21 mouse cellular contexts compared by ENCODE assay signal in the genomic region with DNA sequence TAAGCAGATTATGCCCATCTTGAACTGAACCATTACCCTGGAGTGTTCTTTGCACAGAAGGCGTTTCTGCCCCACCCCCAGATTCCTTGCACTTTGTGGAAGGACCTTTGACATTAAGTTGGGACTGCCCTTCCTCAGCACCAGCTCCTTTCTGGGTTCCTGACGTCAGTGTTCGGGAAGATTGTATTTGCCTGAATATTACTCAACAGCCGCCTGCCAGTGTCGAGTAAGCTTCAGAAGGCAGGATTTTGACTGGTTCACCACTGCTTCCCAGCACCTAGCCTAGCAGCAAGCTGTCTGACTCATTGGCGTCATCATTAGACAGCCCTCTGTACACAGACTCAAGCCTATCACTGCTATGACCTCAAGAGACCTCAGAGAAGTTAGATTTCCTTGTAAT. TPM values are rescaled to one million over a fixed set of nuclear protein-coding genes. Genes with fewer than 3 reads are reported as not detected.
DNase-seq lines count a peak whose midpoint lies in the region; ATAC-seq and TF ChIP-seq lines count a peak whose summit lies in the region.
"Had no signal": no experiment of that assay in that cellular context is flagged by ENCODE, and none has a peak within 500 bp of the region (broad histone marks: within the 10 kb centered on the region; RNA-seq: fewer than 3 reads in every experiment).

No protein-coding gene starts in this region.

- WGBS in liver, postnatal 0 days (ENCODE audit: insufficient replicate concordance) = 54% methylated on average over 6 of the region's 6 CpGs
- WGBS in stomach, postnatal 0 days = 64% methylated on average over 6 of the region's 6 CpGs
- 74% methylated on average over 6 of the region's 6 CpGs for WGBS in heart, adult 2 months

- no peaks in the 10 kb centered on the region for H3K9me3 ChIP-seq in liver, postnatal 0 days (ENCODE audit: low read length)
- no peaks in the 10 kb centered on the region for H3K9me3 ChIP-seq in stomach, postnatal 0 days (ENCODE audit: control insufficient read depth, low read length)
- H3K9me3 ChIP-seq: forebrain, embryonic 10.5 days; G1E; hindbrain, embryonic 12.5 days; limb, embryonic 15.5 days; lung, embryonic 15.5 days; midbrain, embryonic 15.5 days had no signal

- TF ChIP-seq POLR2A in heart, adult 2 months (IDR thresholded peaks at IDR 0.05; ENCODE audit: insufficient read depth, low read depth, low read length) = no peak

- DNase-seq in kidney, adult 11 months = peak; percentile 61
- no peak for DNase-seq in kidney, postnatal 4 days
- DNase-seq in liver, postnatal 0 days = no peak
- no peak for DNase-seq in liver
- DNase-seq in lung, postnatal 14 days = peak; percentile 30
- peak; percentile 53 for DNase-seq in stomach, postnatal 0 days (ENCODE audit: low spot score)
- DNase-seq in heart, adult 2 months = no peak
- DNase-seq in cerebellum, postnatal 25 days = no peak
- DNase-seq: cerebellum, adult 18-20 months; gastrocnemius, postnatal 14 days; right cerebral cortex, postnatal 25 days; thymus, postnatal 14 days had no signal

- H3K36me3 ChIP-seq in liver, postnatal 0 days (replicated peaks; ENCODE audit: insufficient read depth, low read length) = no peaks in the 10 kb centered on the region
- H3K36me3 ChIP-seq in stomach, postnatal 0 days (ENCODE audit: control insufficient read depth, insufficient read depth, low read length) = no peaks in the 10 kb centered on the region
- H3K36me3 ChIP-seq in heart, adult 2 months (ENCODE audit: control insufficient read depth, insufficient read depth, low read length) = no peaks in the 10 kb centered on the region
- H3K36me3 ChIP-seq: forebrain, embryonic 10.5 days; G1E; hindbrain, embryonic 12.5 days; limb, embryonic 15.5 days; lung, embryonic 15.5 days; midbrain, embryonic 15.5 days had no signal

- H3K27ac ChIP-seq in liver, postnatal 0 days (ENCODE audit: low read depth) = no peak overlapping the region
- no peak overlapping the region for H3K27ac ChIP-seq in stomach, postnatal 0 days (replicated peaks)
- H3K27ac ChIP-seq in heart, adult 2 months = no peak overlapping the region
- H3K27ac ChIP-seq: forebrain, embryonic 10.5 days; hindbrain, embryonic 12.5 days; layer of hippocampus, adult 2 months; limb, embryonic 15.5 days; lung, embryonic 15.5 days; midbrain, embryonic 15.5 days had no signal

- TF ChIP-seq CTCF in liver, postnatal 0 days (IDR thresholded peaks at IDR 0.05; ENCODE audit: low read depth) = no peak
- no peak for TF ChIP-seq CTCF in stomach, postnatal 0 days (IDR thresholded peaks at IDR 0.05; ENCODE audit: low read depth)
- TF ChIP-seq CTCF in heart, adult 2 months (IDR thresholded peaks at IDR 0.05) = no peak

- H3K79me2 ChIP-seq in heart, adult 2 months (replicated peaks; ENCODE audit: control insufficient read depth, insufficient read depth, low read length) = no peaks in the 10 kb centered on the region

- TF ChIP-seq EP300 in liver, postnatal 0 days (IDR thresholded peaks at IDR 0.05; ENCODE audit: low read depth) = no peak
- TF ChIP-seq EP300 in stomach, postnatal 0 days (optimal IDR thresholded peaks at IDR 0.05) = no peak
- TF ChIP-seq EP300 in heart, adult 2 months (IDR thresholded peaks at IDR 0.05; ENCODE audit: insufficient read depth, low read depth, low read length) = no peak

- intact Hi-C loops in heart, adult 2 months (cut with DNase I) = loop anchor here (10.0 kb wide), 1 partner anchor 118 kb away; no protein-coding TSS in a partner anchor

- H3K4me3 ChIP-seq in liver, postnatal 0 days (ENCODE audit: low read depth, low read length) = no peak overlapping the region
- no peak overlapping the region for H3K4me3 ChIP-seq in stomach, postnatal 0 days (ENCODE audit: low read depth, low read length)
- no peak overlapping the region for H3K4me3 ChIP-seq in heart, adult 2 months
- H3K4me3 ChIP-seq: forebrain, embryonic 10.5 days; hindbrain, embryonic 12.5 days; layer of hippocampus, adult 2 months; limb, embryonic 15.5 days; lung, embryonic 15.5 days; midbrain, embryonic 15.5 days had no signal

- H3K27me3 ChIP-seq in liver, postnatal 0 days (ENCODE audit: insufficient read depth, low read length) = no peaks in the 10 kb centered on the region
- no peaks in the 10 kb centered on the region for H3K27me3 ChIP-seq in stomach, postnatal 0 days (ENCODE audit: control insufficient read depth, insufficient read depth, low read length)
- H3K27me3 ChIP-seq in heart, adult 2 months (ENCODE audit: control insufficient read depth, insufficient read depth, low read length) = no peaks in the 10 kb centered on the region
- H3K27me3 ChIP-seq: hindbrain, embryonic 12.5 days; limb, embryonic 15.5 days; lung, embryonic 15.5 days; midbrain, embryonic 15.5 days had no signal

- H3K4me2 ChIP-seq in liver, postnatal 0 days (ENCODE audit: low read depth, low read length) = no peak overlapping the region
- no peak overlapping the region for H3K4me2 ChIP-seq in stomach, postnatal 0 days (replicated peaks; ENCODE audit: low read depth)
- H3K4me2 ChIP-seq: hindbrain, embryonic 12.5 days; limb, embryonic 15.5 days; lung, embryonic 15.5 days; midbrain, embryonic 15.5 days had no signal

- H3K4me1 ChIP-seq in liver, postnatal 0 days (ENCODE audit: insufficient read depth) = peaks cover 8% of the 10 kb centered on the region
- H3K4me1 ChIP-seq in stomach, postnatal 0 days (replicated peaks; ENCODE audit: control insufficient read depth, insufficient read depth) = 0 out of 2 replicates have a peak, but pooled peaks cover 3% of the 10 kb centered on the region
- H3K4me1 ChIP-seq in heart, adult 2 months (ENCODE audit: control insufficient read depth, insufficient read depth, low read length) = peaks cover 13% of the 10 kb centered on the region

- H3K9ac ChIP-seq in liver, postnatal 0 days (replicated peaks) = no peak overlapping the region
- H3K9ac ChIP-seq in stomach, postnatal 0 days (ENCODE audit: low read length) = no peak overlapping the region
- no peak overlapping the region for H3K9ac ChIP-seq in heart, adult 2 months (ENCODE audit: low read depth, low read length)
- H3K9ac ChIP-seq: hindbrain, embryonic 12.5 days; limb, embryonic 15.5 days; lung, embryonic 15.5 days; midbrain, embryonic 15.5 days had no signal

- ATAC-seq in liver, postnatal 0 days = peak; percentile 69
- peak; percentile 92 for ATAC-seq in stomach, postnatal 0 days (ENCODE audit: low FRiP score, low TSS enrichment)
- ATAC-seq: midbrain, embryonic 15.5 days had no signal

RNA-seq across cellular contexts. Expression of a gene that starts 17.4 kb away (rescaled TPM):
- 1.3 and 1.6 TPM in 2 replicates for polyA plus RNA-seq in liver, postnatal 0 days (2015; fragmentation: Nextera tagmentation; extraction: Ambion mirVana)
- polyA plus RNA-seq in stomach, postnatal 0 days (2015; fragmentation: Nextera tagmentation; extraction: Ambion mirVana) = 54.4 and 63.6 TPM in 2 replicates
- 1 to 10 TPM; 5.7 to 8.2 TPM for total RNA-seq in heart, adult 2 months (2021)
- 3.7 and 7.3 TPM in 2 replicates for polyA plus RNA-seq in heart, adult 2 months (2012; rRNA removed)
- total RNA-seq: megakaryocyte-erythroid progenitor cell, adult 5-6 weeks; neutrophil, adult 5-6 weeks had no signal

Comparison
In these comparisons a context has a peak if more than half of its experiments do, and no peak if none do; other contexts are left out.
1. DNase-seq: peak in kidney, adult 11 months (single experiment), lung, postnatal 14 days (single experiment) and stomach, postnatal 0 days (single experiment); none in kidney, postnatal 4 days (0 of 2), liver, postnatal 0 days (single experiment), liver (single experiment), heart, adult 2 months (0 of 2) and cerebellum, postnatal 25 days (0 of 2).